Mouse (Mus musculus) spleen, embryonic (tissue): ENCODE measurements around the gene Hoxa7.

Experiments
- CTCF ChIA-PET: fragments of 350-600 bp; sonication (Branson Sonifier 250); formaldehyde crosslinking; loops from one replicate; lab custom pipeline; 2022; lab: Charles Lee

Gene Hoxa7

GRCm38 (mm10) chr6:52221337-52221992 lies at the start of gene Hoxa7:
Gene Hoxa7, minus strand, starts transcription at chr6:52221854.
- CTCF ChIA-PET, result interaction anchor here (0.6 to 1.2 kb wide), 4 partner anchors 10 to 1042 kb away, joined by 3 to 4 read pairs (median 3); no protein-coding TSS in a partner anchor

DNA sequence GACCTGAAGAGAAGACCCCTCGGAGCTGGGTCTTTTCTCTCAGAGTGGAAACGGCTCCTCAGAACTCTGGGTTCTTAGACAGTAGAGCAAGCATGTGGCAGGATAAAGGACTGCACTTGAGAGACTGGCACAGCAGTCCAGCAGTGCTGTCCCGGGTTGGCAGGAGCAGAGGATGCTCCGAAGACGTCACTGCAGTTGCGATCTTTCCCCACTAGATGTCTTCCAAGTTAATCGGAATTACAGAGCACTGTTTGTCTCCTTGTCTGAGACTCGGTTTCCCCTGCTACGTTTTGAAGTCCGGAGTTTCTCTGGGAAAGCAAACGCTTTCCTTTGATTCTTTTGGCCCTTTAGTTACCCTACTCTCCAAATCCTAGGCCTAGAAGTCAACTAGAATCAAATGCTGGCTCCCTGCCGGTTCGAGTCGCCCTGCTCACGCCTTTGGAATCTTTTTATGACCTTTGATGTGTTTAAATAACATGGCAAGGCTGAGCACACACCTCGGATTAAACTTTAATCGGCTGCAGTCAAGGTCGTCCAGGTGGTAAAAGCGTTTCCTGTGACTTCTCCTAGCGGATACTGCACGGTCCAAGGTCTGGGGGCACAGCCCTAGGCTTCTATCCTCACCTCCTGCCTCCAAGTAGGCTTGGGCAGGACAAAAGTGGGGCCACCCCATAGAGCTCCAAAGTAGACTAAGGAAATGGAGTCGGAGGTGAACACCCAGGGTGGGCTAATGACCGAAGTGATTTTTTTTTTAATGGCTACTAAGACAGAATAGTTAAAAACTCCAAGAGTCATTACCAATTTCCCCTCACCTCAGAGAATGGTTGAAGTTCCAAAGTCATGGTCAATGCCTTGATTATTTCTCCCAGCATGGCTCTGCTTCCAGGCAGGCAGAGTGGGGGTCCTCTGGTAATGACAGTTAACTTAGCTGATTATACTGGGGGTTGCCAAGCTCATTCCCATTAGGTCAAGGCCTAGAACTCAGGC lies 49.1 kb upstream of the Hoxa7 start:
- CTCF ChIA-PET, result interaction anchor here (0.6 kb wide), 1 partner anchor 184 kb away, joined by 3 read pairs; no protein-coding TSS in a partner anchor

DNA sequence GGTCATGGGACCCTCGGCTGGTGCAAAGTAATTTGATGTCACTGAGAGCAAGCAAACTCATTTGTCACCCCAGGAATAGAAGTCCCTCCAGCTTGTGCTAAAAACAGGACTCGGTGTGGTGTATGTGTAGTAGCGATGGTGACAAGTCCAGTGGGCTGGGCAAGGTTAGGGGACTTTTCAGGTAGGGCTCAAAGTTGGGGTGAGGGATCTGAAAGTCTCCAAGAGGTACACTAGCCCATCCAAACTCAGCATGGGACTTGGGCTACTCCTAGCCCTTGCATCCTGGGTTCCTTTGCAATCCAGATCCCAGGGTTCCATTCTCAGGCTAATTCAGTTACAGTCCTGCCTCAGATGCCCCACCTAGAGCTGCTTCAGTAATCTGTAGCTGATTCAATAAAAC lies 47.1 kb upstream of the Hoxa7 start:
- CTCF ChIA-PET, result no interaction called here

DNA sequence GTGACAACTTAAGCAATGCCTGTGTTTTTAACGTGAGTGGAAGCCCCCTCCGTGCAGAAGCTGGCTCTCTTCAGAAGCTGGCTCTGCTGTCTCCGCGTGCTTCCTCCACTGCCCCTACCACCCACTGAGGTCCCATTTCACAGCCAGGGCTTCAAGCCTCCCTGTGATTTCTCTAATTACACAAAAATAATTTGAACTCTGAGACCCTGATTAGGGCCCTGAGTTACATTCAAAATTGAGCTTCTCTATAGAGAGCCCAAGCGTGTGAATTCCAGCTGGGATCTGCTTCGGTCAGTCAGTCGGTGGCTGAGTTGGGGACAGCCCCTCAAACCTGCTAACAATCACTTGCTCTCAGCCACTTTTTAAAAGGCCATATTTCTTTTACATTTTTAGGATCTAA lies 46.7 kb upstream of the Hoxa7 start:
- CTCF ChIA-PET, result no interaction called here

GRCm38 (mm10) chr6:52267691-52268090 lies 46.0 kb upstream of the Hoxa7 start:
- CTCF ChIA-PET, result no interaction called here

GRCm38 (mm10) chr6:52267221-52267620 lies 45.6 kb upstream of the Hoxa7 start:
- CTCF ChIA-PET, result interaction anchor here (1.5 kb wide), 1 partner anchor 11 kb away, joined by 3 read pairs; no protein-coding TSS in a partner anchor

DNA sequence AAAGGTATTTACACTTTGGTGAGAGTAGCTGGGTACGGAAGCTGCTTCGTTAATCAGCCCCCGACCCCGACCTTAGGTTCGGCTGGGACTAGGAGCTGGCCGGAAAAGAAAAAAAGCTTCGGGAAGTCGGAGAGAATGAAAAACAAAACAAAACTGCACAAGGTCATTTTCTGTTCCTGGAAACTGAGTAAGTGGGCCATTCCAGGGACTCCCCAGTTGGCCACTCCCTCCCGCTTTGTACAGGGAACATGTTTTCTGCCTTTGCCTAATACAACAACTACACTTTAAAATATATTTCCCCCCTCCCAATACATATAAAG lies 45.0 kb upstream of the Hoxa7 start:
- CTCF ChIA-PET, result interaction anchor here (1.5 kb wide), 1 partner anchor 11 kb away, joined by 3 read pairs; no protein-coding TSS in a partner anchor

DNA sequence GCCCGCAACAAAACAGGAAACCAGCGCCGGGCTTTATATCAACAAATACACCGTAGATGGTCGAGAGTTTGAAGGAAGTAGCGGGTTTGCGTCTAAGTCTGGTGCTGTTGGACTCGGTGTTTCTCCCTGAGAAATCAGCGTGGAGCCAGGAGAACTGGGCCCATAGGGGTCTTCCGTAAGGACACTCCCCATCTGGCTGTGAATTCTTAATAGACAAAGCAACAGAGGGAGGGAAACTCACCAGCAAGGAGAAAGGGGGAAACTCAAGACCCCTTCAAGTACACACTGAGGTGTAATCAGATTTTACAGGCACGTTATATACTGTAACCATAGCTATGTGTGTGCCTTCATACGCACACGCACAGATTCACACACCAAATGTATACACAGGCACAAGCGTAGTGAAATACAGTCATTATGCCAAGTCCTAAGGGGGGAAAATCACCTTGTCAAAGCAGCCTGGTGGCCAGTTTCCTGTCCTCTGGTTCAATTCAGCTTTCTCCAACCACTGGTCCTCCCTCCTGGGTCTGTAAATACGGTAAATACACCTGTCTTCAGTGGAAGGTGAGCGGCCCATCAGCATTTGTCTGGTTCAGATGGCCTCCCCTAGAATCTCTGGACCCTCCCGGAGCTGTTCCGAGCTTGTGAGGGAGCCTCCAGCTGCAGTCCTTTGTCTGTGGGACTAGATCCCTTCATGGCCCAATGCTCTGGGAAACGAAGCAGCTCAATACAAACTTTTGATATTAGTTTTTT lies 44.4 kb upstream of the Hoxa7 start:
- CTCF ChIA-PET, result interaction anchor here (1.5 kb wide), 1 partner anchor 12 kb away, joined by 3 read pairs; no protein-coding TSS in a partner anchor

- CTCF ChIA-PET, result interaction anchor here (1.5 kb wide), 1 partner anchor 12 kb away, joined by 3 read pairs; no protein-coding TSS in a partner anchor
These were observed 43.8 kb upstream of the Hoxa7 start for GRCm38 (mm10) chr6:52265306-52265912.

DNA sequence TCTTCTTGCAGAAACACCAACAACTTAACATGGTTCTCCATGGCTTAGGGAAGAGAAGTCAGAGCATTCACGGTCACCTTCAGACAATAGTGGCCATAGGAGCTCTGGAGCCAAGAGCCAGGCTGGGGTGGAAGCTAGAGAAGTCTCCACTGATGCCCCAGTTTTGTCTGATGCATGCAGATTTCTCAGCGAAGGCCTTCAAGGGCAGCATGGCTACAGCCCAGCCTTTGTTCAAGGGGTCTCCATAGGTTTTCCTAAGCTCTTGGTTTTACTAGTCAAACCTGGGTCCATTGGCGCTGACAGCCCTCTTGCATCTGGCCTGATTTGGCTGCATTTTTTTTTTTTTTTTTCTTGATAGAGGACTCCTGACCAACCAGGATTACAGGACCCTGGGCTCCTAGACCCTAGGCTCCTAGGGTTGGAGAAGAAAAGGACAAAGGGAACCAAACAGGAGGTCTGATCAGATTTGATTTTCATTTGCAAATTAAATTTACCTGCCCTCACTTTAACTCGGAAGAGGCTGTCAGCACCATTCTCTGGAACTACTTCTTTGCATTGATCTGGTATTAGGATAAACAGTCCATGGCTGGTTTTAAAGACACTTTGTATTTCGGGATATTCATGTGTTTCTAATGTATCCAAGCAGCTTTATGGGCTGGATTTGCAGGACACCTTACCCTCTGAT lies 42.6 kb upstream of the Hoxa7 start:
- CTCF ChIA-PET, result interaction anchor here (0.6 kb wide), 1 partner anchor 830 kb away, joined by 4 read pairs; no protein-coding TSS in a partner anchor

DNA sequence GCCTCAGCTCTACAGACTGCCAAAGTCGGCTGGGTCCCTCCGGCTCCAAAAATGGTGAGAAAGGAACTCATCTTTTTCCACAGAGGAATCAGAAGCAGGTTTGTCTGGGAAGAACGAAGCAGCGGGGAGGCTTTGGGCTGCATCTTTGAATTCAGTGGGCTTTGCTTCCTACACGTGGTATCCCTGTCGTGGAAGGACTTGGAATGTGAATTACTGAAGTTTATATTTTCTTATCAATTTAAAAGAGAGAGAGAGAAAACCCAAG lies 41.6 kb upstream of the Hoxa7 start:
- CTCF ChIA-PET, result no interaction called here

DNA sequence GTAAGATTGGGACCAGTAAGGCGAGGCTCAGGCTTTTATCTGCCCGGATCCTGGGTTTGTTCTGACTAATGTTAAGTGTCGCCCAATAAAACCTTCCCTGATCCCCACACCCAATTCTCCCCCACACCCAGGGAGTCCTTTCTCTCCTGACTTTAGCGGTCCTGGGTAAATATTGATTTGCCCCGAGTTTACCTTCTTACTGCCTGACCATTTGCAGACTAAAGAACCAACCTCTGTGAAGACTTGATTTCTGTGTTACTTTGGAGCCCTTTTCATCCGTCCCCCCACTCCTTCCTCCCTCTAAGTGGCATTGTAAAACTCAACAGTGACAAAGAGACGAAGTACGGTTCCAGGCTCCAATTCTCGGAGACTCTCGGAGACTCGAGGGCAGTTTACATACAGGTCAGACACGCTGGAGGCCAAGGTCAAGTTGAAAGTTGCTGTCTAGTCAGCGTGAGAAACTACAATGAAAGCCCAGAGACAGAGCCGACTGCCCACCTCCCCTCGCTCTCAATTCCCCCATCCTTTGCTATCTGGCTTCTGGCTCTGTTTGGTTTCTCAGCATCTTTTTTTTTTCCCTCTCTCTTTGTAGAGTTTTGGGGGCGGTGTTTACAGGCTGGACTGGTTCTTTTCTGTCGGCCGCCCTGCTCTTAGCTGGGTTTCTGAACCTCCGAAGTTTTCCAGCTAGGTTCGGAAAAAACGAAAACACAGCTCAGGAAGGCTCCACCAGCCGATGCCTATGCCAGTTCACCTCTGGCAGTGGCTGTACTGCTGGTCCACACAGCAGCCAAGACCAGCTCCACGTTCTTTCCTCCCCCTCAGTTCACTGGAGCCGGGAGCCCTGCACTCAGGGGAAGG lies 41.0 kb upstream of the Hoxa7 start:
- CTCF ChIA-PET, result no interaction called here

DNA sequence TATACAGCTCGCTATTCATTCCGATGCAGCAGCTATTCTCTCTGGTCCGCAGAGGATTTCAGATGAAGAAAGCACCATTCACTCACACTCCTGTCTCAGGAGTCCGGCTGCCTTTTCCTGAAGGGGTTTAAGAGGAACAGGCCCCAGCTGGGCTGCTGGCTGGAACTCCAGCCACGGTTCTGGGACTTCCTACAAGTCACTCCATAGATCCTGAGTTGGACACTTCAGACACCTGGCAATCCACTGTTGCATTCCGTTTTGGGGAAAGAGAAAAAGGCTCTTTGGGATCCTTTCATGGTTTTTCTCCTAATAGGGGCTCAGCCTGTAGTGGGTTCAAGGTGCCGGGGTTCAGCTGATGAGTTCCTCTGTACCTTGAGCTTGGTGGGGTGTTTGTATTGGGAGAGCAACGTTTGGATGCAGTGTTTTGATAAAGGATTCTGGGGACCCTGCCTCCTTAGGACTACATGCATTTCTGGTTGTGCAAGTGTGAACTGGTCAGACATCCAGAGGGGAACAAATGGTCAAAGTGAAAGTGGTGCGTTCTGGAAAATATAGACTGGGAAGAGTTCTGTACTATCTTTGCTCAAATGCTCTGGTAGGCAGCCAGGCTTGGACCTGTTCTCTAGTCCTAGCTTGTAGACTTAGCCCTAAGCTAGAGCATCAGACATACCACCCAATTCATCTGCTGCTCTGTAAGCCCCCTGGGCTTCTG lies 40.3 kb upstream of the Hoxa7 start:
- CTCF ChIA-PET, result no interaction called here

DNA sequence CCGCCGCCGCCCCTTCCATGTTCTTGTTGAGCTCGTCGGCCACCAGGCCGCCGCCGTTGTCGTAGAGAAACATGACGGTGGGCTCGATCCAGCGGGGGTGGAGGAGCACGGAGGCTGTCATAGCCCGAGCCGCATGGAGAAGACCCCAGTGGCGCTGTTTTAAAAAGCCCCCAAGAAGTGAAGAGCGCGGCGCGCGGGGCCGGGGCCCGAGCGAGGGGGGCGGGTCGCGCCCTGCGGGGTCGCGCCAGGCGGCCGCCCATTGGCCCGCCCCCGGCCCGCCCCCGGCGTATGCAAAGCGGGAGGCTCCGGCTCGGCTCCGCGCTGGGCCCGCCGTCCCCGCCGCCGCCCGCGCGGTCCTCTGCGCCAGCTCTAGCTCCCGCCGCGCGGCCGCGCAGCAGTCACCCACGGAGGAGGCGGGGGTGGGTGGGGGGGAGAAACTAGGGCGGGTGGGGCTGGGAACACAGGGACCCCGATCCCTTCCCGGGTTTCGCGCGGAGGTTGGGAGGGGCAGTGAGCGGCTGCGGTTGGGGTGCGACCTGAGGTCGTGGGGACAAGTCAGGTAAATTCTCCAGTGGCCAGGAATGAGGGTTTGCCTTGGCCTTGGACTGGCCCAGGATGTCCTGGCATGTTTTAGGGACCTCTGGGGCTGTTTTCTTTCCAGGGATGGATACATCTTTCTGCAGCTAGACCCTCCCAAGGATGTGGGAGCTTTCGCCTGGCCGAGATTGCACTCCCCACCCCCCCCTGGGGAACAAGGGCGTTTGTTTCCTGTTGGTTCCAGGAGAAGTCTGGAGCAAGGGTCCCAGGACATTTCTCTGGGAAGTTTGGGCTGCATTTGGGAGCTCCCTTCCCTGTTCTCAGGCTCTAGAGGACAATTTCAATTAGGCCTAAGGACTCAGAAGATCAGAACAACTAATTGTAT lies 39.3 kb upstream of the Hoxa7 start, which contains the start of gene Hoxa13:
Gene Hoxa13, minus strand, starts transcription at position 227 of the 922 bp plus-strand sequence.
- CTCF ChIA-PET, result no interaction called here

- CTCF ChIA-PET, result interaction anchor here (0.5 to 1.0 kb wide), 4 partner anchors 9 to 1254 kb away, joined by 3 to 5 read pairs (median 4); no protein-coding TSS in a partner anchor
These were observed 38.2 kb upstream of the Hoxa7 start for GRCm38 (mm10) chr6:52259811-52260261.

DNA sequence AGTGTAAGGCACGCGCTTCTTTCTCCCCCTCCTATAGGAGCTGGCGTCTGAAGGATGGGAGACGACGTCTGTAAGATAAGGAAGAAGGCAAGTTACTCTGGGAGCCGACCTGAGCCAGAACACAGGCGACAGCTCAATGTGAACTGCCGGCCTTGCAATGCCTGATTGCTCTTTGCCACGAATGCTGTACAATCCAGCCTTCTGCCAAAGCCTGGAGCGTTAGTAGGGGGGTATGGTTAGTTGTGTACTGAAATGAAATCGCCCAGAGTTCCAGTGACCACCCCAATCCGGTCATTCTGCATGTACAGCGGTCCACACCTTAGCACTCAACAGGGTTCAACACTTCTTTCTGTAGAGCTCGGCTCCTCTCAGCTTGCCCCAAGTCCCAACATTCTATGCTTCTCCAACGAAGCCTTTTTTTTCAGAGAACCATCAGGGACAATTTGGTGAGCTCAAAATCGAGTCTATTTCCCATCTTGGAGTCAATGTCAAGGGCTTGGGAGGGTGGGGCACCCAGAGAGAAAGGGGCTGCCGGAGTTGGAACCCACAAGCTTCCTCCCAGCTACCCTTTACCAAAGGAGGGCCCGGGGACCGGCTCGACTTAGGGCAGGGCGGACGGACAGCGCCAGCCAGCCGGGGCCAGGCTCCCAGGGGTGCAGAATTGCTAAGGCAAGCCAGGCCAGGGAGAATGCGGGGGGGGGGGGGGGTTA lies 37.6 kb upstream of the Hoxa7 start:
- CTCF ChIA-PET, result interaction anchor here (0.5 to 1.0 kb wide), 6 partner anchors 9 to 660 kb away, joined by 3 to 4 read pairs (median 3); partner anchors contain the start of gene Hoxa9

DNA sequence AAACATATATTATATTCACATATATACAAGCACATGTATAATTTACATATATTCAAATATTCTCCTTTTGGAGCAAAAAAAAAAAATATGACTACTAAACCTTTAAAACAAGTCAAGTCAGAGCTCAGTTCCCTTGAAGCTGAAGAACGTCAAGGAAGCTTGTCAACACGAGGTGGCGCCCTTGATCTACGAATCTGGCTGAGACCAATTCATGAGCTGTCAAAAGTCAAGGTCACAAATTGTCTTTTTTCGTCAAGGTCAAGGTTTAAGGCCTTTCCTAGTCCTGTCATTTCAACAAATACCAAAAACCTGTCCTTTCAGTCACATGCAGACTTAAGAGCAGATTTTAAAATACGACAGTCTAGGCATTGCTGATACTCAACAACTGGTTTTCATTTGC lies 35.3 kb upstream of the Hoxa7 start:
- CTCF ChIA-PET, result interaction anchor here (0.6 to 1.2 kb wide), 8 partner anchors 9 to 914 kb away, joined by 3 to 6 read pairs (median 4); partner anchors contain the start of gene Hoxa11
